Mouse (Mus musculus): ENCODE results near the gene Vps26a.
"Not testable (repeated sequence)": the region's sequence is repeated elsewhere in the genome, so short reads cannot be mapped to it uniquely, and the experiment has no call there.

Gene Vps26a

GRCm38 (mm10) chr10:62500916-62501615 is 14.5 kb upstream of the Vps26a start:
- no peak for DNase-seq (ENCODE audit: low spot score)

GRCm38 (mm10) chr10:62500088-62500915 is 13.7 kb upstream of the Vps26a start:
- DNase-seq (ENCODE audit: low spot score): peak; percentile 89

- DNase-seq (ENCODE audit: low spot score): not testable (repeated sequence)
These were observed 5.1 kb upstream of the Vps26a start for GRCm38 (mm10) chr10:62491681-62492080.

- peak; percentile 84 for DNase-seq (ENCODE audit: low spot score)
These were observed 1.7 kb upstream of the Vps26a start for GRCm38 (mm10) chr10:62488266-62488665.

GRCm38 (mm10) chr10:62485878-62486582 is 575 bp downstream of the Vps26a start:
- DNase-seq (ENCODE audit: low spot score): peak; percentile 71

- no peak for DNase-seq (ENCODE audit: low spot score)
These were observed 5.3 kb downstream of the Vps26a start for GRCm38 (mm10) chr10:62481108-62481852.

GRCm38 (mm10) chr10:62476980-62477379 is 9.6 kb downstream of the Vps26a start:
- no peak for DNase-seq (ENCODE audit: low spot score)

GRCm38 (mm10) chr10:62474944-62475343 is 11.7 kb downstream of the Vps26a start:
- no peak for DNase-seq (ENCODE audit: low spot score)

- DNase-seq (ENCODE audit: low spot score): no peak
These were observed 15.5 kb downstream of the Vps26a start for GRCm38 (mm10) chr10:62471105-62471504.

GRCm38 (mm10) chr10:62469736-62470135 is 16.9 kb downstream of the Vps26a start:
- no peak for DNase-seq (ENCODE audit: low spot score)

- no peak for DNase-seq (ENCODE audit: low spot score)
These were observed 25.3 kb downstream of the Vps26a start for GRCm38 (mm10) chr10:62461321-62461720.

GRCm38 (mm10) chr10:62452001-62452400 is 34.6 kb downstream of the Vps26a start:
- DNase-seq (ENCODE audit: low spot score): not testable (repeated sequence)

GRCm38 (mm10) chr10:62450280-62450640 is 36.3 kb downstream of the Vps26a start:
- DNase-seq (ENCODE audit: low spot score): no peak

GRCm38 (mm10) chr10:62449364-62450279 is 37.0 kb downstream of the Vps26a start, which contains the start of the genes 4930507D05Rik and Supv3l1:
Gene 4930507D05Rik (plus strand): TSS chr10:62449489.
Gene Supv3l1 (minus strand): TSS chr10:62449738.
- peak; percentile 93 for DNase-seq (ENCODE audit: low spot score)

- no peak for DNase-seq (ENCODE audit: low spot score)
These were observed 56.2 kb downstream of the Vps26a start for GRCm38 (mm10) chr10:62430427-62430826.

GRCm38 (mm10) chr10:62425081-62425871 is 61.3 kb downstream of the Vps26a start:
- DNase-seq (ENCODE audit: low spot score): no peak

GRCm38 (mm10) chr10:62422255-62422654 is 64.3 kb downstream of the Vps26a start, which contains the start of gene Hkdc1:
Gene Hkdc1 (minus strand): TSS chr10:62422491.
- DNase-seq (ENCODE audit: low spot score): peak; percentile 24

- no peak for DNase-seq (ENCODE audit: low spot score)
These were observed 65.5 kb downstream of the Vps26a start for GRCm38 (mm10) chr10:62421127-62421526.

GRCm38 (mm10) chr10:62420399-62420798 is 66.2 kb downstream of the Vps26a start:
- DNase-seq (ENCODE audit: low spot score): no peak

- no peak for DNase-seq (ENCODE audit: low spot score)
These were observed 67.2 kb downstream of the Vps26a start for GRCm38 (mm10) chr10:62419422-62419821.

Data from embryo, embryonic 10.5 days (tissue).